In the genomic region with DNA sequence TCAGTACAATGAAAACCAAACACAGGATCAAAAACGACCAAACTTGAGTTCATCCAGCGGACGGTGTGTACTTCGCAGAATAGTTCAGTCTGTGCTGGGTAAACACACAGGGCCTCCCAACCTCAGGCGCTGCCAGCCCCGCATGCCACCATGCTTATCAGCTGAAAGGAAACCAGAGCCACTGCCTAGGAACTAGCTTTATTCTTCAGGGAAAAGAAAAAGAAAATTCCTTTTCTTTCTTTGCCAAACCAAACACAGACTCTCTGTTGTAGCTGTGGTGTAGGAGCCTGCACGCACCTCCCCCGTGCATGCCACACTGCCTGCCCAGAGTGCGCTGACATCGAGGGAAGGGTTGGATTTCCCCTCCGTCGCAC, we compare ENCODE assay signal across 11 mouse cellular contexts.
DNase-seq lines count a peak whose midpoint lies in the region; ATAC-seq and TF ChIP-seq lines count a peak whose summit lies in the region.
"Had no signal": no experiment of that assay in that cellular context is flagged by ENCODE, and none has a peak within 500 bp of the region (broad histone marks: within the 10 kb centered on the region; RNA-seq: fewer than 3 reads in every experiment).

No protein-coding gene starts in this region.

- 43% methylated on average over 12 of the region's 12 CpGs for WGBS in liver, adult 2 months
- 60% methylated on average over 12 of the region's 12 CpGs for WGBS in heart, embryonic 14.5 days
- WGBS in limb, embryonic 10.5 days, result 91% methylated on average over 12 of the region's 12 CpGs
- WGBS in stomach, embryonic 14.5 days, result 54% methylated on average over 12 of the region's 12 CpGs
- WGBS in forebrain, postnatal 0 days, result 47% methylated on average over 12 of the region's 12 CpGs

- H3K9ac ChIP-seq in liver, adult 2 months (ENCODE audit: low read depth, low read length), result no peak overlapping the region
- H3K9ac ChIP-seq in heart, embryonic 14.5 days (ENCODE audit: low read length), result no peak overlapping the region
- no peak overlapping the region for H3K9ac ChIP-seq in stomach, embryonic 14.5 days (replicated peaks; ENCODE audit: low read depth, low read length)
- no peak overlapping the region for H3K9ac ChIP-seq in forebrain, postnatal 0 days
- H3K9ac ChIP-seq: liver, embryonic 15.5 days had no signal

- H3K9me3 ChIP-seq in heart, embryonic 14.5 days (ENCODE audit: control insufficient read depth, low read length), result no peaks in the 10 kb centered on the region
- H3K9me3 ChIP-seq in limb, embryonic 10.5 days (replicated peaks), result no peaks in the 10 kb centered on the region
- no peaks in the 10 kb centered on the region for H3K9me3 ChIP-seq in stomach, embryonic 14.5 days (ENCODE audit: control insufficient read depth, low read depth, low read length)
- H3K9me3 ChIP-seq in forebrain, postnatal 0 days (ENCODE audit: low read length), result no peaks in the 10 kb centered on the region
- H3K9me3 ChIP-seq: hindbrain, embryonic 10.5 days; liver, embryonic 15.5 days had no signal

- H3K4me3 ChIP-seq in liver, adult 2 months (ENCODE audit: insufficient read depth, low read depth, low read length), result no peak overlapping the region
- H3K4me3 ChIP-seq in heart, embryonic 14.5 days (ENCODE audit: control insufficient read depth in 1 of 2, insufficient read depth in 1 of 2, low read depth in 1 of 2, low read length in 2 of 2), result no peak overlapping the region
- H3K4me3 ChIP-seq in limb, embryonic 10.5 days, result no peak overlapping the region
- H3K4me3 ChIP-seq in stomach, embryonic 14.5 days (ENCODE audit: low read depth, low read length), result no peak overlapping the region
- H3K4me3 ChIP-seq in forebrain, postnatal 0 days (ENCODE audit: low read depth, low read length), result no peak overlapping the region
- H3K4me3 ChIP-seq: hindbrain, embryonic 10.5 days; liver, embryonic 15.5 days had no signal

- no peak overlapping the region for H3K4me2 ChIP-seq in heart, embryonic 14.5 days (ENCODE audit: low read length)
- H3K4me2 ChIP-seq in stomach, embryonic 14.5 days (replicated peaks; ENCODE audit: low read depth, low read length), result no peak overlapping the region
- no peak overlapping the region for H3K4me2 ChIP-seq in forebrain, postnatal 0 days (ENCODE audit: low read depth)
- H3K4me2 ChIP-seq: liver, embryonic 15.5 days had no signal

- DNase-seq in liver, adult 2 months (ENCODE audit: extremely low read depth, low read depth, low spot score), result peak; percentile 16
- DNase-seq in liver, result no peak
- DNase-seq in limb, embryonic 10.5 days (ENCODE audit: low spot score), result no peak
- DNase-seq in left cerebral cortex, adult 8-10 months (ENCODE audit: low spot score in 2 of 2), result no peak
- DNase-seq in forebrain, postnatal 0 days, result no peak
- DNase-seq: cerebellum, adult 11-12 months; spleen, adult 18-20 months had no signal

- ATAC-seq in heart, embryonic 14.5 days (ENCODE audit: insufficient number of reproducible peaks, insufficient read depth, low FRiP score, low read depth), result peak; percentile 73
- peak; percentile 84 for ATAC-seq in stomach, embryonic 14.5 days (ENCODE audit: insufficient number of reproducible peaks, insufficient read depth, low FRiP score, low read depth)
- no peak; the same call in 1 of the 2 replicates for ATAC-seq in forebrain, postnatal 0 days

- TF ChIP-seq POLR2A in liver, adult 2 months (IDR thresholded peaks at IDR 0.05; ENCODE audit: extremely low read depth, insufficient read depth, low read length), result no peak

- no peaks in the 10 kb centered on the region for H3K27me3 ChIP-seq in liver, adult 2 months (ENCODE audit: control insufficient read depth, insufficient read depth, low read length)
- no peaks in the 10 kb centered on the region for H3K27me3 ChIP-seq in heart, embryonic 14.5 days (ENCODE audit: control insufficient read depth, insufficient read depth, low read length)
- no peaks in the 10 kb centered on the region for H3K27me3 ChIP-seq in limb, embryonic 10.5 days (ENCODE audit: low read depth, poor library complexity, severe bottlenecking)
- no peaks in the 10 kb centered on the region for H3K27me3 ChIP-seq in stomach, embryonic 14.5 days (ENCODE audit: control insufficient read depth, insufficient read depth, low read length)
- no peaks in the 10 kb centered on the region for H3K27me3 ChIP-seq in forebrain, postnatal 0 days (ENCODE audit: insufficient read depth, low read length)
- H3K27me3 ChIP-seq: liver, embryonic 15.5 days had no signal

- no peak for TF ChIP-seq CTCF in liver, adult 2 months (IDR thresholded peaks at IDR 0.05; ENCODE audit: low read depth, low read length)
- TF ChIP-seq CTCF in forebrain, postnatal 0 days (IDR thresholded peaks at IDR 0.05; ENCODE audit: low read depth), result no peak

- H3K4me1 ChIP-seq in liver, adult 2 months (ENCODE audit: control insufficient read depth, insufficient read depth, low read length), result no peaks in the 10 kb centered on the region
- peaks cover 11 to 13% of the 10 kb centered on the region in 2 experiments; a peak in 3 of 4 replicates for H3K4me1 ChIP-seq in heart, embryonic 14.5 days (ENCODE audit: control insufficient read depth in 2 of 2, insufficient read depth in 2 of 2, low read length in 2 of 2)
- 0 out of 2 replicates have a peak, but pooled peaks cover 5% of the 10 kb centered on the region for H3K4me1 ChIP-seq in limb, embryonic 10.5 days
- H3K4me1 ChIP-seq in stomach, embryonic 14.5 days (ENCODE audit: control insufficient read depth, insufficient read depth, low read length), result no peaks in the 10 kb centered on the region
- H3K4me1 ChIP-seq in forebrain, postnatal 0 days (ENCODE audit: insufficient read depth), result peaks cover 4% of the 10 kb centered on the region; the same call in 1 of the 2 replicates

- no peak overlapping the region for H3K27ac ChIP-seq in liver, adult 2 months (replicated peaks; ENCODE audit: insufficient read depth, low read depth, low read length)
- peak overlapping the region; percentile 27 to 73; a peak in 3 of 4 replicates for H3K27ac ChIP-seq in heart, embryonic 14.5 days (replicated peaks in 1 of 2; ENCODE audit: control insufficient read depth in 1 of 2, insufficient read depth in 1 of 2, low read depth in 2 of 2, low read length in 2 of 2)
- H3K27ac ChIP-seq in limb, embryonic 10.5 days, result 0 out of 2 replicates have a peak overlapping the region, but pooled peaks have one; percentile 3
- H3K27ac ChIP-seq in stomach, embryonic 14.5 days (ENCODE audit: low read length), result peak overlapping the region; percentile 29; the same call in 1 of the 2 replicates
- H3K27ac ChIP-seq in forebrain, postnatal 0 days (ENCODE audit: low read depth, low read length), result no peak overlapping the region
- H3K27ac ChIP-seq: hindbrain, embryonic 10.5 days had no signal

- no peaks in the 10 kb centered on the region for H3K79me2 ChIP-seq in liver, adult 2 months (ENCODE audit: control insufficient read depth, insufficient read depth, low read length)

- H3K36me3 ChIP-seq in liver, adult 2 months (ENCODE audit: control insufficient read depth, insufficient read depth, low read length), result no peaks in the 10 kb centered on the region
- peaks cover 57% of the 10 kb centered on the region for H3K36me3 ChIP-seq in heart, embryonic 14.5 days (ENCODE audit: control insufficient read depth, insufficient read depth, low read length)
- peaks cover 39% of the 10 kb centered on the region for H3K36me3 ChIP-seq in limb, embryonic 10.5 days
- H3K36me3 ChIP-seq in stomach, embryonic 14.5 days (ENCODE audit: control insufficient read depth, insufficient read depth, low read length), result peaks cover 24% of the 10 kb centered on the region; the same call in 1 of the 2 replicates
- no peaks in the 10 kb centered on the region for H3K36me3 ChIP-seq in forebrain, postnatal 0 days (ENCODE audit: insufficient read depth)
- H3K36me3 ChIP-seq: liver, embryonic 15.5 days had no signal

Comparison
In these comparisons a context has a peak if more than half of its experiments do, and no peak if none do; other contexts are left out.
1. H3K27ac ChIP-seq: peak in heart, embryonic 14.5 days (2 of 2), limb, embryonic 10.5 days (single experiment) and stomach, embryonic 14.5 days (single experiment); none in liver, adult 2 months (single experiment) and forebrain, postnatal 0 days (single experiment).